Mouse (Mus musculus) ovary, postnatal 14 days (tissue): Measurements from ENCODE around the gene Lin28a.

Experiments used
- DNase-seq: peaks from one replicate; pipeline ENCODE4 v3.0.0; 2022; ENCODE audit warnings: low spot score

The Lin28a gene

GRCm38 (mm10) chr4:133978021-133978711 lies 40.5 kb downstream of the Lin28a start:
- no peak for DNase-seq

DNA sequence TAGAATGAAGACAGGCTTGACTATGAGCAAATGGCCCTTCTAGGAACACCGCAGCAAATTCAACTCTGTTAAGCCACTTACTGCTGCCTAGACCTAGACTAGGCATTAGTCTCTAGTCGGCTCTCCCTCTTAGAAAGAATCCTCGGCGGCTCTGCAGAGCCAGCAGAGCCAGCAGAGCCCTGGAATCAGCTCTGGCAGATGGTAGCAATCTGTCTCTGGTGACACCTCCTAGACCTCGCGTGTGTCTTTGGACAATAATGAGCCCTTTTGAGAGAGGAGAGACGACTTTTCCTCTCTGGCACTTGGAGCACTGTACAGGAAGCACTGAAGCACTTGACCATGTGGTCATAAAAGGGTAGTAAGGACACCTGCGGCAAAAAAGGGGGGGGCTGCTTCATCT lies 46.9 kb downstream of the Lin28a start:
- no peak for DNase-seq

DNA sequence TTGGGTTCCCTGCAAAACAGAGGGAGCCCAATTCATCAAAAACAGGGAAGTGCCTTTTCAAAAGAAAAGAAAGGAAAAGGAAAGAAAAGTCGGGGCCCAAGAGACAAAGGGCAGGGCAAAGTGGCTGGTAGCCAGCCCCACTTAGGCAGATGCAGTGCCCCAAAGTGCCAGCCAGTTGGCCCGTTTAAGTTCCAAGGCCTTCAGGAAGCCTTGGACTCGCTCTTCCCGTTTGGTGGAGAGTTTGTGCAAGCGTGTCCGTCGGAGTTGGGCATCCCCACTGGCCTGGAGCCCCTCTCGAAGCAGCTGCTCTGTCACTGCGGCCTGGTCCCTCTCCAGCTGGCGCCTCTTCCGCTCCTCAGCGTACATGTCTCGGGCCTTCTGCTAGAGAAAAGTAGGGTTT lies 47.8 kb downstream of the Lin28a start:
- no peak for DNase-seq

GRCm38 (mm10) chr4:133970196-133970595 lies 48.4 kb downstream of the Lin28a start:
- DNase-seq: peak; percentile 23

- no peak for DNase-seq
Measured at GRCm38 (mm10) chr4:133969114-133969770, 49.4 kb downstream of the Lin28a start.

GRCm38 (mm10) chr4:133968150-133968921 lies 50.3 kb downstream of the Lin28a start, which contains the start of gene Hmgn2:
TSS of gene Hmgn2 (minus strand) at chr4:133968650.
- DNase-seq: peak; percentile 25

DNA sequence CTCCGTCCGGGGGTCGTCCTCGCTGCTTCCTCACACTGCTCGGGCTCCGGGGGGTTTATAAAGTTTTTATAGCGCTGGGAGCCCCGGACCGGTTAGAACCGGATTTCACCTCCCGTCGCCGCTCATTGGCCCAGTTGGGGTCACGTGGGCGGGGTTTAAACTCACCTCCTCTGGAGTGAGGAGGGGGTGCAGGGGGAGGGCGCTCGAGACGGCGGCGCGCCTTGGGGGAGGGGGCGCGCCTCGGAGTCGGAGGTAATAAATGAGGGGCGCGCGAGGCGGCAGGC lies 50.8 kb downstream of the Lin28a start:
- peak; percentile 84 for DNase-seq

DNA sequence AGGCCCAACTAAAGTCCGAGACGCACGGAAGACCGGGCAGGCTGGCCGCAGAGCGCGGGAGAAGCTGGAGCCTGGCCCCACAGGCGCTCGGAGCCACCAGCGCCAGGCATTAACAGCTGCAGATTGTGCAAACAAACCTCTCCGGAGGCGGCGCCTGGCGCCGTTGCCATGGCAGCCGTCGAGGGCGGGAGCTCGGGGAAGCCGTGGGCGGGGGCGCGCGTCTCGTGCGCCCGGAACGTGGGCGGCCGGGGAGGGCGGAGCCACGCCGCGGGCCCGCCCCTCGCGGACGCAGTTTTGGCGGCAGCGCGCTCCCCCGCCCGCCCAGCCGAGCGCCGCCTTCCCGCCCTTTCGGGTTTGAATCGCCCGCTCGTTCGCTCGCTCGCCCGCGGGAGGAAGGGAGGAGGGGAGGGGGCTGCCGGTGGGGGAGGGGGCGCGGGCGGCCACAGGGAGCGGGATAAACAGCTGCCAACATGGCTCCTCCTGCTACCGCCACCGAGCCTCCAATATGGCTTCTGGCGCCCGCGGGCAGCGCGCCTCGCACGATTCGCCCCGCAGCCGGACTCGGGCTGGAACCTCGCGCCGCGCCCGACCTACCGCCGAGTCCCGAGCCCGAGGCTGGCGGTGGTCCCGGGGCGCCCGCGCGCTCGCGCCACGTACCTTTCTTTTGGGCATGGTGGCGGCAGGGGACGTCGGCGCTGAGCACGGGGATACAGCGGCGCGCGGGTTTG lies 51.3 kb downstream of the Lin28a start:
- peak; percentile 98 for DNase-seq

GRCm38 (mm10) chr4:133966271-133966940 lies 52.2 kb downstream of the Lin28a start:
- DNase-seq: no peak

- DNase-seq: no peak
Measured at GRCm38 (mm10) chr4:133962566-133962965, 56.1 kb downstream of the Lin28a start.

DNA sequence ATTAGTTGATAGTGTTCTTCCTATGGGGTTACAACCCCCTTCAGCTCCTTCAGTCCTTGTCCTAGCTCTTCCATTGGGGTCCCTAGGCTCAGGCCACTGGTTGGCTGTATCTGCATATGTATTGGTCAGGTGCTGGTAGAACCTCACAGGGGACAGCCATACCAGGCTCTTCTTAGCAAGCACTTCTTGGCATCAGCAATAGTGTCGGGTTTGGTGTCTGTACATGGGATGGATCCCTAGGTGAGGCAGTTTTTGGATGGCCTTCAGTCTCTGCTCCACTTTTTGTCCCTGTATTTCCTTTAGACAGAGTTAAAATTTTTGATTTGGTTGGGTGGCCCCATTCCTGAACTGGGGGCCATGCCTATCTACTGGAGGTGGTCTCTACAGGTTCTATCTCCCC lies 59.8 kb downstream of the Lin28a start:
- DNase-seq: no peak

DNA sequence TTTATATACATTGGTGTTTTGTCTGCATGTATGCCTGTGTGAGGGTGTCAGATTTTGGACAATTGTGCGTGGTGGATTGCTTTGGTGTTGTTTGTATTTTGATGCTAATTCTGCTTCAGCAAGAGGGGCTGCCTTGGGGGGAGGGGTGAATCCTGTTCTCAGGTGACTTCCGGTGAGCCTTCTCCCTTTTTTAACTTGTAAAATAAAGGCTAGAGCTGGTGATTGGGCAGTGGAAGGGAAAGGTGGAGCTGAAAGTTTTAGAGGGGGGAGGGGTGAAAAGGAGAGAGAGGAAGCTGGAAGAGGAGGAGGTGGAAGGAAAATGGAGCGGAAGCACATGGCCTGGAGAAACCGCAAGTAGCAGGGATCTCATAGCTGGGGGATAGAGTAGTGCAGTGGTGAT lies 62.3 kb downstream of the Lin28a start:
- DNase-seq: no peak
